Mouse (Mus musculus) retina, adult 2 months (tissue): ENCODE results near the gene Pced1b.
"Not testable (repeated sequence)": the region's sequence is repeated elsewhere in the genome, so short reads cannot be mapped to it uniquely, and the experiment has no call there.

Source experiments
- DNase-seq: peaks from one replicate; pipeline ENCODE4 v3.0.0-alpha.2; 2012; ENCODE audit warnings: low read depth, low spot score

Gene Pced1b

DNA sequence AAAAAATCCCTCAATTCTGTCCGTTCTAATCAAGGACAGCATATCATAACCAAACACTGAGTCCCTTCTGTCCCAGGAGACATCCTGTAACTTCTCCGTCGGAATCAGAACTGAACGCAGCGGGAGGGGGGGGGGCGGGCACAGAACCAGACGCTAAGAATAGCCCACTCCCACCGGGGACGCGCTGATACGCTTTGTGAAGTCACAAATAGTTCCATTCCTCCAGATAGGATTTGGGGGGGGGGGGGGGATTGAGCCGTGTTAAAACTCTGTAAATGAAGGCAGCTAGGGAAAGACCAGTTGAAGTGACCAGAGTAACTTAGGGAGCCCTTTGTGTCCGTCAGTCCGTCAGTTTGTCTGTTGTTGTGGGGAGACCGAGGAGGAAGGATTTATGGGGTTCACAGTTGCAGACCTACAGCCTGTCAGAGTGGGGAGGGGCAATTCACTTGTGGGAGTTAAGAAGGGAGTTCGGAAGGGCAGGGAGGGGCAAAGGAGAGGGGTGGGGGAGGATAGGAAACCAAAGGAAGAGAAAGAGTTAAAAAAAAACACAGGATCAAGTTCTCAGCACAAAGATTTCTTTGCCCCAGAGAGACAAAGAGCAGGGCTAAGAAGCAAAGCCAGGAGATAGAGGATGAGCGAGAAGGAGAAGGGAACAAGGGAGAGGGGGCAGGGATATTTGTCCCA is 91.6 kb downstream of the Pced1b start:
- no peak for DNase-seq

DNA sequence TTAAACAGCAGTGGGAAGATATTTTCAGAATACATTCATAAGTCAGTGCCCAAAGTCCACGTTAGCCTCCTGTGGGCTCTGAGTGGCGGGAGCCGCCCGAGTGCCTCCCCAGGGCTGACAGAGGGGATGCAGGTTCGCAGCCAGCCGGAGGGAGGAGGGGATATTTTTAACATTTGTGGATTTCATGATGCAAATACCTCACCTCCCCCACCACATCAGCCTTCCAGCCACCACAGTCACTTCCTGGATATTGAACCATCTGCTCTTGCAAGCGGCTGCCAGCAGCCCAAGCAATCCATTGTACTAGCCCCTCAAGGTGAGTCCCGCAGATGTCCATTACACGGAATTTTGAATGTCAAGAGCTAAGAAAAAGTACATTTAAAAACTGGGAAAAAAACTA is 95.4 kb downstream of the Pced1b start:
- no peak for DNase-seq

DNA sequence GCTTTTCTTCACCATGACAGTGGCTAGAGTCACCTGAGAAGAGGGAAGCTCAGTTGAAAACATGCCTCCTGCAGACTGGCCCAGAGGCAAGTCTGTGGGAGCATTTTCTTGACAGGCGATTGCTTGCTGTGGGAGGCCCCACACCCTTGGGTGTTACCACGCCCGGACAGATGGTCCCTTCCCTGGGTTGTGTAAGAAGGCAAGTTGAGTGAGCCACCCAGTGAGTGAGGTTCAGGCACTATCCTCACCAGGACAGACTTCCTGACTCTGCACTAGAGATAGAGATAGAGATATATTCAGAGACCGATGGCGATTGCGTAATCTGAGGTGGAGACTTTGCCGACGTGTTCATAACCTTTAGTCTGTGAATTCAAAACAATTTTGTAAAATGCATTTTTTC is 96.0 kb downstream of the Pced1b start:
- no peak for DNase-seq

DNA sequence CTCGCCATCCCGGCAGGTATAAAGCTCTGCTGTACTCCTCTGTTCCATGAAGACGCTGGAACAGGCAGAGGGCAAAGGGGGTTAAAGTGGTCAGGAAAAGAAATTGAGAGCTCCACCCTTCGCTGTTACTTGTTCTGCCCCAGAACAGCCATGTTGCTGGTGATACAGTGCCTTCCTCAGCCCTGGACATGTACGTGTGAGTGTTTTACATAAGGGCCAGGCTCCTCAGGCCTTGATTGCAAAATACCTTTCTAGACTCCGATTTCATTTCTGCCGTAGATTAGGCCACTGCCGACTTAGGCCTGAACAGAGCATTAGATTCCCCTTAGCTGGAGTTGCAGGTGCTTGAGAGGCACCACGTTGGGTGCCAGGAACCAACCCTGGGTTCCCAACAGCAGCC is 97.0 kb downstream of the Pced1b start:
- no peak for DNase-seq

DNA sequence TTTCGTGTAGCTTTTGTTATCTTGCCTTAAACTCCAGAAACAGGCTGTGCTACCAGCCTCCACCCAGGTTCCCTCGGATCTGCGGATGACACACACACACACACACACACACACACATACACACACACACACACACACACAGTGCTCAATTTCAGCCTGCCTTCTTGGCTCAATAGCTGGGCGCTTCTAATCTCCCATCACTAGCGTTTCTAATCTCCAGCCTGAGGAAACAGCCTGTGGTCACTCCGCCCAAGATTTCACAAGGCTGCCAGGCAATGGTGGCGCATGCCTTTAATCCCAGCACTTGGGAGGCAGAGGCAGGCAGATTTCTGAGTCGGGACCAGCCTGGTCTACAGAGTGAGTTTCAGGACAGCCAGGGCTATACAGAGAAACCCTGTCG is 98.2 kb downstream of the Pced1b start:
- DNase-seq = no peak

DNA sequence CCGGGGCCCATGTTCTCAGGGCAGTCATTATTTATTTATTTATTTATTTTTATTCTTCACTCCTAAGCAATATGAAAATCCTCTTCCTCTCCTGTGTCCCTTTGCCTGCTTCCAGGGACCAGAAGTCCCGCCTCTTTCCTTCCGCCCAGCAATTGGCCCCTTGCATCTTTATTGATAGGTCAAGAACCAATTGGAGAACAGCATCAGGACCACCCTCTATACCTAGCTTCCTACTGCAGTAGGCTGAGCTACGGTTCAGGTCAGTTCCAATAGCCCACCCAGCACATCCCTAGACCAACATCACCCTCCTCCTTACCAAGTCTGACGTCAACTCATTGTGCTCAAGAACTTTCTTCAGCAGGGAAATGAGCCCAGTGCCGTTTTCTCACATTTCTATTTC is 99.0 kb downstream of the Pced1b start:
- no peak for DNase-seq

DNA sequence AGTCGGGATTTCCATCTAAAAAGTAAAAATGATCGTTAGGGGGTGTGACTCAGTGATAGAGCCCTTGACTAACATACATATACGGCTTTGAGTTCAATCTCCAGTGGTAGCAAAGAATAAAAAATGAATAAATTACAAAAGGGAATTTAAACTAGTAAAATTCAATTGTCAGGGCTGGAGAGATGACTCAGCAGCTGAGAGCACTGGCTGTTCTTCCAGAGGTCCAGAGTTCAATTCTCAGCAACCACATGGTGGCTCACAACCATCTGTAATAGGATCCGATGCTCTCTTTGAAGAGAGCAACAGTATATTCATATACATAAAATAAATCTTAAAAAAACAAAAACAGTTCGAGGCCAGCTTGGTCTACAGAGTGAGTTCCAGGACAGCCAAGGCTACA is 99.5 kb downstream of the Pced1b start:
- DNase-seq = no peak

DNA sequence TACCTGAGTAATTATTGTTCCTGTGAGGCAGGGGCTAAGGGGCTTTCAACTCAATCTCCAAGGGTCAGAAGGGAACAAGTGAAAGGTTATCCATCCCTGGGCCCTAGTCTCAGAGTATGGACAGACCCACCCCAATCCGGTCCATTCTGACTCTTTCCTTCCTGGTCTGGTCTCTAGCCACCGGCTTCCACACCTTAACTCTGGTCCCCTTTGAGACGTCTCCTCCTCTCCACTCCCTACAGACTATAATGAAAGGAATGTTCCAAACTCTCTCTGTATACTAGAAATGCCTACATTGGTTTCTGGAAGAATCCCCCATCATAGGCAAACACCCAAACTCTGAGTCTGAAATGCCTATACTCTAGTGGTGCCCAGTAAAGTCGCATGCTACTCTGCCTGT is 100.0 kb downstream of the Pced1b start:
- DNase-seq = no peak

DNA sequence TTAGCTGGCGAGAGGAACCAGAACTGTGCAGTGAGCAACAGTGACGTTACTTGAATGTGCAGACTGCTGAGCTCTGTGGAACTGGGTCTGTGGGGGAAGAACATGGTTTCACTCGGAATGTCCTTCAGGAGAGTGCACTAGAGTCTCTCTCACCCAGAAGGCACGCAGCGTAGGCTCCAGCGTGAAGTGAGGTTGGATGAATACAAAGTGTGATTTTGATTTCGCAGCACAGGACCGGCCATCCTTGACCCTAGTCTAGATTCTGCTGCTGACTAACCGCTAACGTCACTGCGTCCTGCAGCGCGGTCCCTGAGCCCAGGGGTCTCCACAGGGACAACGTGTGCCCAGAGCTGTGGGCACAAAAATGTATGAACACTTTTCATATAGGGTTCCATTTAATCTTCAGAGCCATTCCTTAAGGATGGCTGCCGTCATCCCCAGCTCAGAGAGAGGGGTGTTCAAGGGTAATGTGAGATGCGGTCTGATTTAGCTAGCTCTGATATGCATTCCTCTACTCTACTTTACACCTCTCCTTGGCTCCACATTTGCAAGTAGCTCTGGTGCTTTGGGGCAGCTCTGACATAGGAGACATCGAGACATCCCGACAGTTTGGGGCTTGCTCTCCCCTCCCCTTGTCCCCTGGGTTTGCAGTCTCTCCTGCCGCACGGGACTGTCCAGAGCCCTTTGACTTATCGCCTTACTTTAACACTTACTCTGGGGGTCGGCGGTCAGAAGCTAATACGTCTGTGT is 101.8 kb downstream of the Pced1b start:
- DNase-seq = no peak

DNA sequence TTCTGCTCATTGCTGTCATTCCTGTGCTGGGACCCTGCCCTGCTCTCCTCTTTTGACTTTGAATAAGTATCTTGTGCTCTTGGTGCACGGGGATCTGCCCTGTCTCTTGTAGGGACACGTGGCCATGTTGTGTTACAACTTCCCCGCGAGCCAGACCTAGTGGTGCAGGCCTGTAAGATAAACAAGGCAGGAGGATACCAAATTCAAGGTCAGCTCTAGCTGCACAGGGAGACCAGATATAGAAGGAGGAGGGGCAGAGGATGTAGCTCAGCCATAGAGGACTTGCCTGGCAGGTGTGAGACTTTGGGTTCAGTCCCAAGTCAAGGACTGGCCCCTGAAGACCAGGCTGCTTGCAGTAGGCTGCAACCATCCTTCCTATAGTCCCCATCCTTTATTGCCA is 103.6 kb downstream of the Pced1b start:
- no peak for DNase-seq

DNA sequence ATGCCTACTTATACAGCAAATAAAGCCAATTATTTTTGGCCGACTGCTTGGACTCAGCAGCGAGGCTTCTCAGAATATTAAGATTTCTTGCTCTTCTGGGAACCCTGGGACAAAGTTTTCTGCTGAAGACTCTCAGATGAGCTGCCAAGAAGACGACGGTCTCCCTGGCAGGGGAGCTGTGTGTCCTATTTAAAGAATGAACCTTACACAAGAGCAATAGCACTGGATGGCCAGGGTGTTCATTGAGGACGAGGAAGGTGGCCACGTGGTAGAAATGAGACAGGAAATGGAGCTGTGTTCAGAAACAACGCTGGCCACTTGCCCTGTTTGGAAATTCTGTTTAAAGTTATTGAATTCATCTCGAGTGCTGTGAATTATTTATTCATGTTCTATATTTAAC is 104.1 kb downstream of the Pced1b start:
- DNase-seq = no peak

DNA sequence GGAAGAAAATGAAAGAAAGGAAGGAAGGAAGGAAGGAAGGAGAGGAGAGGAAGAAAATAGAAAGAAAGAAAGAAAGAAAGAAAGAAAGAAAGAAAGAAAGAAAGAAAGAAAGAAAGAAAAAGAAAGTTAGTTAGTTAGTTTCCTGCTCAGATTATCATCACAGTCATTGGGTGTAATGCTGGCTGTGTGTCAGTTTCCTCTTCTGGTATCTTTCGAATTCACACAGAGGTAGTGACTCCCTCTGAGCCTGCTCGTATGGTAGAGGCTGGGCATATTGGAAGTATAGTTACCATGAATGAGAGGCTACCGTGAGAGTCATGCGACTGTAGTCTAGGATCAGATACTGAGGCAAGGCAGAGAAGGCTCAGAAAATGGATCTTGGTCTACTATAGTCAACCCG is 104.8 kb downstream of the Pced1b start:
- DNase-seq = no peak

DNA sequence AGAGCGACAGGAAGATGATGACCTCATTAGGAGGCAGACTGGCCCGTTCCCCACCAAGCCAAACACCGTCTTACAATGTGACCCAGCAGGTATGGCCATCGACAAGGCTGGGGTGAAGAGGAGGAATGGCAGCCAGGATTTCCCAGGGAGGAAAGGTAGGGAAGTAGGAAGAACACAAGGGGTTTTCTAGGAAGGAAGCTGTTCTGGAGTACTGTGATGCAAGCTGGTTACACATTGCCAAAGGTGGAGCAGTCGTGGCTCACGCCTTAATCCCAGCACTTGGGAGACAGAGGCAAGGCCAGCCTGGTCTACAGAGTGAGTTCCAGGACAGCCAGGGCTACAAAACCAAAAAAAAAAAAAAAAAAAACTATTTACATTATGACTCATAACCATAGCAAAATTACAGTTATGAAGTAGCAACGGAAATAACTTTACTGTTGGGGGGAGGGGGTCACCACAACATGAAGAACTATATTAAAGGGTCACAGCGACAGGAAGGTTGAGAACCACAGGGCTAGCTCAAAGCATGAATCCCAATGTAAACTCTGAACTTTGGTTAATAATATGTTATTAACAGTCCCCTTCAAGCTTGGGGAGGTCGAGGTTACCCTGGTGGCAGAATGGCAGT is 108.9 kb downstream of the Pced1b start:
- no peak for DNase-seq

DNA sequence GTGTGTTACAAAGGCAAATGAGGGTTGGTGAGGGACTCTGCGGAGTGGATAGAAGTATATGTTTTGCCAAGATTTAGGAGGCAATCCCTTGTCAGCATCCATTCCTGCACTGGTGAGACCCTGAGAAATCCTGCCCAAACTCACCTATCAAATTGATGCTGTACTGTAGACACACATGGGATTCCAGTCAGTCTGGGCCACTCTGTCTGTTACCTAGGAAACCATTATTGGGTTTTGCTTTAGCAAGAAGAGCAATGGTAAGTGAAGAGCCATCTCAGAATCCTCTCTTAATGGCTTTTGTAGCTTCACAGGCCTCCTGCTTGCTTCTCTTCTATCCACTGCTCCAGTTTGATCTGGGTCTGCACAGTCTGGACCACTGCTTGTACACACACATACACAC is 110.1 kb downstream of the Pced1b start:
- no peak for DNase-seq

DNA sequence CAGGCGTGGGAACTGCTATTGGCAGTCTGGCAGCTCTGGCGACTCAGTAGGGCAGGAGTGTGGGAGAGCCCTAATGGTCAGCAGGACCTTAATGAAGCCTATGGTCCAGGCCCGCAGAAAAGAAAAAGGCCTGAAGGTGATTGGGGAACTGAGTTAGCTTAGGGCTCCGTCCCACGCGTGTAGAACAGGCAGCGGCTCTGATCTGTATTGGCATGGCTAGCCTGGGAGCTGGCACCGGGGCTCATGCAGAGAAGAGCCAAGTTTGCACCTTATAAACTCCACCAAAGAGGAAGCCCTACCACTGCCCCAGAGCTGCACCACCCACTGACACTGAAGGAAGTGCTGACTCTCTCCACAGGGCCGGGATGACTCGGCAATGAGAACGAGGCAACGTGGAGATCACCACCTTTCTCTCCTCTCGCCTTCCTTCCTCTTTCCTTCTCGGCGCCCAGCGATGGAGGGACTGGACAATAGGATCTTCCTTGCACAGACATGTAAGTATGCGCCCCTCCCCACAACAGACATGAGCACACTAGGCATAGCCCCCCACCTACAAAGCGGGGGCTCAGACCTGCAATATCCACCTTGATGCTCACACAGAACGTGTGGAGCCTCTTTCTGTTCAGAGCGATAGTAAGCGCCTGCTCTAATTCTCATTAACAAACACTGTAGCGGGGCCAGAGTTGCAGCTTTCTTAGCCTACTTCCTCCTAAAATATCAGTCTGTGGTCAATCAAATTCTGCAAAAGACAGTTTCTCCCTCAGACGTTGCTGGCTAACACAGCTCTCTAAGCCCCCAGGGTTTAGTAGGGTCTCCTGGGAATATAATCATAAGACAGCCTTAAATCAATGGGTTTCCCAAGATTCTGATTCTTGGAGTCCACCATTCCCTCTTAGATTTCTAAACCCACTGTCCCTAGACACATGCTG is 114.2 kb downstream of the Pced1b start:
- DNase-seq = no peak

DNA sequence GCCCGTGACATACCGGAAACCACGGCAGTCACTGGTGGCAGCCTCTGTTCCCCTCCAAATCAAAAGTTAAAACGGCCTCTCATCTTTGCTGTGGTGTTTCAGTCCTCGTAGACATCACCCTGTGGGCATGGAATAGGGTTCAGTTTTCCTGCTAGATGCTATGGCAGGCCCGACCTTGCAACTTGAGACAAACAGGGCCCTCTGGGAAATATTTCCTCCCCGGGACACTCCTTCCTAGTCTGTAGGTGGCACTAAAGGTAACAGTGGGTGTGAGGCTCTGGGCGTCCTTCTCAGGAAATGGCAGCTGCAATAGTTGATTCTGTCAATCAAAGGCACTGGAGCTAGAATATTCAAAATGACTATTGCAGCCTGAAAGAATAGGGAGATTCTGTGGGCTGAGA is 114.9 kb downstream of the Pced1b start:
- DNase-seq = no peak

DNA sequence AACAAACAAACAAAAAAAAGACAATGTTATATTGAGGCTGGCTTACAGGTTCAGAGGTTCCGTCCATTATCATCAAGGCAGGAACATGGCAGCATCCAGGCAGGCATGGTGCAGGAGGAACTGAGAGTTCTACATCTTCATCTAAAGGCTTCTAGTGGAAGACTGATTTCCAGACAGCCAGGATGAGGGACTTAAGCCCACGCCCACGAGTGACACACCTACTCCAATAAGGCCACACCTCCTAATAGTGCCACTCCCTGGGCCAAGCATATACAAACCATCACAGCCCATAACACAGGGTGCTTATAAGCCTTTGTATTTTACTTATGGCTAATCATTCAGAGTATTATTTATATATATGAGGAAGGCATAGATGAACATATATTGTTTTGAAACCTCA is 117.4 kb downstream of the Pced1b start:
- not testable (repeated sequence) for DNase-seq

DNA sequence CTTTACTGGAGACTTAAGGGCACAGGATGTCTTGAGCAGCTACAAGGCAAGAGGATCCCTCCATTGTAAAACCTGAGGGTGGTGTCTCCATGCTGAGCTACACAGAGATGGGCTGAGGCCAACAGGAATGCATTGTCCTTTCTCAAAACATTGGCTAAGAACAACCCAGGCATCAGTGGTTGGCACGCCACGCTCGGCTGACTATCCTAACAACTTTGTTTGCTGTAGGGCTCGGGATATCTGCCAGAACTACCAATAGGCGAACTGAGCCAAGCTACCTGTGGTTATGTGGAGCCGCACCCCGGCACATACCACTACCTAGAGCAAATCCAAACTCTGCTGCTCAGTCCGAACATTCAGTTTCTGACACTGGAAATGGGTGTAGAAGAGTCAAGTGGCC is 118.1 kb downstream of the Pced1b start:
- DNase-seq = no peak

DNA sequence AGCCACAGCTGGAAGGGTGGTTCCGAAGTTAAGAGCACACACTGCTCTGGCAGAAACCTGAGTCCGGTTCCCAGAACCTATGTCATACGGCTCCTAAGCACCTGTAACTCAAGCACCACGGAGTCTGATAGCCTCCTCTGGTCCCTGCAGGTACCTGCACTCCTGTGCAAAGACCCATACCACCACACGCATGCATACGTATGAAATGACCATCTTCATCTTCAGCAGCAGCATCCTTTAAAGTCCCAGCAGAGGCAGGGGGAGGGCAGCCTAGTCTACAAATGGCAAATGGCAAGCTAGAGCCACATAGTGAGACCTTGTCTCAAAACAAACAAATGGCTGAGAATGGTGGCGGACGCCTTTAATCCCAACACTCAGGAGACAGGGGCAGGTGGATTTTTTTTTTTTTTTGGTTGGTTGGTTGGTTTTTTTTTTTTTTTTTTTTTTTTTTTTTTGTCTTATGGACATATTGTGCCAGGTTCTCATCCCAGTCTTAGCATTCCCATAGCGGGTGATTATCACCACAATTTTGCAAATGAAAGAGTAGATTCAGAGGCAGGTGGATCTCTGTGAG is 121.2 kb downstream of the Pced1b start:
- no peak for DNase-seq

DNA sequence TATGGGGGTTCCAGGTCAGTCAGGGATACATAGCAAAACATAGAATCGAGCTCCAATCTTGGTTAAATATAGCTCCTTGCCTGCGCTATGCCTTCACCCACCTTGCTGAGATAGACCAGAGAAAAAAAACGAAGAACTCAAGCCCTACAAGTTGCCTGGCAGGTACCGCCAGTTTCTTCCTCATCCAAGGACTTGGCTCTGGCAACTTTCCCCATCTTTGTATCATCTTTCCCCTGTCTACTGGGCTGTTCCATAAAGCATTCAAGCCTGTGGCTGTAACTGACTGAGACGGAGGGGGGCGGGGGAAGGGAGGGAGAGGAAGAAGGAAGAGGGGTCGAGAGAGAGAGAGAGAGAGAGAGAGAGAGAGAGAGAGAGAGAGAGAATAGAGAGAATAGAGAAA is 121.7 kb downstream of the Pced1b start:
- DNase-seq = no peak

DNA sequence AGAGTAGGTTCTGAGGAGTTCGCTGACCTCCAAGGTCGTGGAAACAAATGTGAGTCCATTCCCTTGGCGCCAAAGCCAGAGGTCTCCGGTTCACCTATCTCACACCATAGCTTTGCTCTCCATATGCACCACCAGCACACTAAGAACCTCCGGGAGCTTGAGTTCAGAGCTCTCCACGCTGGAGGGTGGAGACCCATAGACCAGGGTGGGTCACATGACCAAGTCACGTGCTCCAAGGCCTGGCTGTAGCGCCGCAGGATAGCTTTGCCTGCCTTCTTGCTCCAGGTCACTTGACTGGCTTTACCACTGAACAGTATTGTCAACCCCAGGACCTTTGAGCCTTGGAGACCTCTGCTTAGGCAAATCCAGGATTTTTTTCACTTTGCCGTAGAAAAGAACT is 122.2 kb downstream of the Pced1b start:
- DNase-seq = no peak

DNA sequence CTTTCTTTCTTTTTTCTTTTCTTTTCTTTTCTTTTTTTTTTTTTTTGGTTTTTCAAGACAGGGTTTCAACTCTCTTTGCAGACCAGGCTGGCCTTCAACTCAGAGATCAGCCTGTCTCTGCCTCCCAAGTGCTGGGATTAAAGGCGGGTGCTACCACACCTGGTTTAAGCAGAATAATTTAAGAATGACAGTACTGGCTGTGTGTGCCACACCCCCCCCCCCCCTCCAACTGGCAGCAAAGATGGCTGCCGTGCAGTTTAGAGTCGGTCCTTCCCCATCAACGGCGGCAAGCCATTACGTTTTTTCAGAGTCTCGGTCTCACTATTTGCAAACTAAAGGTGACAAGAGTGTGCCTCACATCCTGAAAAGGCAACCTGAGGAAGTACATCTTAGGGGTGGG is 124.0 kb downstream of the Pced1b start:
- no peak for DNase-seq
